Mouse (Mus musculus): ENCODE data around the gene Paf1.
"Not testable (repeated sequence)": the region's sequence is repeated elsewhere in the genome, so short reads cannot be mapped to it uniquely, and the experiment has no call there.

DNA sequence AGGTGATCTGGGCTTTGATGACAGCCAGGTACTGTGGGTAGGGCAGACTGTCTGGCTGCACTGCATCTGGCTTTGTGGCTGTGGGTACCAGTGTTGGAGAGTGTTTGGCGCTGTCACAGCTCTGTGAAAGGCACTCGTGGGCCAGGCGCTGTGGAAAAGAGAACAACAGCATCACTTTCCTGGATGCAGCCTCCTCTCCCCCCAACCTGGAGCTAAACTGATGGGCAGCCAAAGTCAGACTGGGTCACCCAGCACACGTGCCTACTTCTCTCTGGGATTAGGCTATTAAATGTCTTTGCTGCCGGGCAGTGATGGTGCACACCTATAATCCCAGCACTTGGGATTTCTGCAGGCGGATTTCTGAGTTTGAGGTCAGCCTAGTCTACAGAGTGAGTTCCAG, 5.9 kb upstream of the Paf1 start:
- TF ChIP-seq CTCF (IDR thresholded peaks at IDR 0.05; ENCODE audit: insufficient read depth, low read length); POLR2A (IDR thresholded peaks at IDR 0.05; ENCODE audit: borderline replicate concordance, extremely low read depth, low read depth, low read length): not testable (repeated sequence)

Data from lung, adult 2 months (tissue).